Mouse (Mus musculus): ENCODE measurements around the gene Daam2. TPM values are rescaled to one million over a fixed set of nuclear protein-coding genes. Genes with fewer than 3 reads are reported as not detected.
A peak's percentile ranks its signal among the peaks of the same experiment; 100 is the strongest.

The Daam2 gene
- polyA plus RNA-seq, 1 experiment, result 1.2 TPM

- Histone ChIP-seq H3K4me3 (ENCODE audit: insufficient read depth, low read depth, low read length) (no peak overlapping the region), H3K27ac (replicated peaks; ENCODE audit: low read depth, low read length) (no peak overlapping the region), H3K4me1 (ENCODE audit: control insufficient read depth, insufficient read depth, insufficient read length, low read length) (no peaks in the 10 kb centered on the region)
Measured at GRCm38 (mm10) chr17:49551465-49551864, 12.7 kb downstream of the Daam2 start.

- no peak overlapping the region for H3K4me3 ChIP-seq (ENCODE audit: insufficient read depth, low read depth, low read length)
- H3K4me1 ChIP-seq (ENCODE audit: control insufficient read depth, insufficient read depth, insufficient read length, low read length), result no peaks in the 10 kb centered on the region
- no peak overlapping the region for H3K27ac ChIP-seq (replicated peaks; ENCODE audit: low read depth, low read length)
Measured at GRCm38 (mm10) chr17:49545997-49546396, 18.1 kb downstream of the Daam2 start.

GRCm38 (mm10) chr17:49545424-49545823 is 18.7 kb downstream of the Daam2 start:
- H3K27ac ChIP-seq (replicated peaks; ENCODE audit: low read depth, low read length), result no peak overlapping the region
- H3K4me3 ChIP-seq (ENCODE audit: insufficient read depth, low read depth, low read length), result no peak overlapping the region
- no peaks in the 10 kb centered on the region for H3K4me1 ChIP-seq (ENCODE audit: control insufficient read depth, insufficient read depth, insufficient read length, low read length)

GRCm38 (mm10) chr17:49544561-49544960 is 19.6 kb downstream of the Daam2 start:
- Histone ChIP-seq H3K4me1 (ENCODE audit: control insufficient read depth, insufficient read depth, insufficient read length, low read length) (no peaks in the 10 kb centered on the region), H3K27ac (replicated peaks; ENCODE audit: low read depth, low read length) (no peak overlapping the region), H3K4me3 (ENCODE audit: insufficient read depth, low read depth, low read length) (no peak overlapping the region)

GRCm38 (mm10) chr17:49540706-49541105 is 23.4 kb downstream of the Daam2 start:
- Histone ChIP-seq H3K4me1 (ENCODE audit: control insufficient read depth, insufficient read depth, insufficient read length, low read length) (no peaks in the 10 kb centered on the region), H3K4me3 (ENCODE audit: insufficient read depth, low read depth, low read length) (no peak overlapping the region), H3K27ac (replicated peaks; ENCODE audit: low read depth, low read length) (no peak overlapping the region)

GRCm38 (mm10) chr17:49539204-49539603 is 24.9 kb downstream of the Daam2 start:
- Histone ChIP-seq H3K27ac (replicated peaks; ENCODE audit: low read depth, low read length) (no peak overlapping the region), H3K4me3 (ENCODE audit: insufficient read depth, low read depth, low read length) (no peak overlapping the region), H3K4me1 (ENCODE audit: control insufficient read depth, insufficient read depth, insufficient read length, low read length) (no peaks in the 10 kb centered on the region)

- no peaks in the 10 kb centered on the region for H3K4me1 ChIP-seq (ENCODE audit: control insufficient read depth, insufficient read depth, insufficient read length, low read length)
- no peak overlapping the region for H3K27ac ChIP-seq (replicated peaks; ENCODE audit: low read depth, low read length)
- no peak overlapping the region for H3K4me3 ChIP-seq (ENCODE audit: insufficient read depth, low read depth, low read length)
Measured at GRCm38 (mm10) chr17:49535580-49535979, 28.6 kb downstream of the Daam2 start.

GRCm38 (mm10) chr17:49534267-49534719 is 29.9 kb downstream of the Daam2 start:
- Histone ChIP-seq H3K4me1 (ENCODE audit: control insufficient read depth, insufficient read depth, insufficient read length, low read length) (no peaks in the 10 kb centered on the region), H3K27ac (replicated peaks; ENCODE audit: low read depth, low read length) (no peak overlapping the region), H3K4me3 (ENCODE audit: insufficient read depth, low read depth, low read length) (no peak overlapping the region)

GRCm38 (mm10) chr17:49531661-49532060 is 32.5 kb downstream of the Daam2 start:
- no peak overlapping the region for H3K27ac ChIP-seq (replicated peaks; ENCODE audit: low read depth, low read length)
- no peak overlapping the region for H3K4me3 ChIP-seq (ENCODE audit: insufficient read depth, low read depth, low read length)
- H3K4me1 ChIP-seq (ENCODE audit: control insufficient read depth, insufficient read depth, insufficient read length, low read length), result no peaks in the 10 kb centered on the region

- H3K4me1 ChIP-seq (ENCODE audit: control insufficient read depth, insufficient read depth, insufficient read length, low read length), result no peaks in the 10 kb centered on the region
- no peak overlapping the region for H3K27ac ChIP-seq (replicated peaks; ENCODE audit: low read depth, low read length)
- H3K4me3 ChIP-seq (ENCODE audit: insufficient read depth, low read depth, low read length), result no peak overlapping the region
Measured at GRCm38 (mm10) chr17:49530215-49530614, 33.9 kb downstream of the Daam2 start.

GRCm38 (mm10) chr17:49528503-49529205 is 35.5 kb downstream of the Daam2 start:
- no peak overlapping the region; the same call in 1 of the 2 replicates for H3K27ac ChIP-seq (replicated peaks; ENCODE audit: low read depth, low read length)
- H3K4me1 ChIP-seq (ENCODE audit: control insufficient read depth, insufficient read depth, insufficient read length, low read length), result no peaks in the 10 kb centered on the region
- H3K4me3 ChIP-seq (ENCODE audit: insufficient read depth, low read depth, low read length), result peak overlapping the region; percentile 24

- Histone ChIP-seq H3K4me1 (ENCODE audit: control insufficient read depth, insufficient read depth, insufficient read length, low read length) (no peaks in the 10 kb centered on the region), H3K4me3 (ENCODE audit: insufficient read depth, low read depth, low read length) (no peak overlapping the region), H3K27ac (replicated peaks; ENCODE audit: low read depth, low read length) (no peak overlapping the region; the same call in 1 of the 2 replicates)
Measured at GRCm38 (mm10) chr17:49528033-49528432, 36.1 kb downstream of the Daam2 start.

- H3K4me3 ChIP-seq (ENCODE audit: insufficient read depth, low read depth, low read length), result no peak overlapping the region
- no peak overlapping the region for H3K27ac ChIP-seq (replicated peaks; ENCODE audit: low read depth, low read length)
- H3K4me1 ChIP-seq (ENCODE audit: control insufficient read depth, insufficient read depth, insufficient read length, low read length), result no peaks in the 10 kb centered on the region
Measured at GRCm38 (mm10) chr17:49526566-49526965, 37.6 kb downstream of the Daam2 start.

GRCm38 (mm10) chr17:49525911-49526310 is 38.2 kb downstream of the Daam2 start:
- H3K4me1 ChIP-seq (ENCODE audit: control insufficient read depth, insufficient read depth, insufficient read length, low read length), result no peaks in the 10 kb centered on the region
- H3K27ac ChIP-seq (replicated peaks; ENCODE audit: low read depth, low read length), result no peak overlapping the region
- H3K4me3 ChIP-seq (ENCODE audit: insufficient read depth, low read depth, low read length), result no peak overlapping the region

- no peak overlapping the region for H3K27ac ChIP-seq (replicated peaks; ENCODE audit: low read depth, low read length)
- no peaks in the 10 kb centered on the region for H3K4me1 ChIP-seq (ENCODE audit: control insufficient read depth, insufficient read depth, insufficient read length, low read length)
- no peak overlapping the region for H3K4me3 ChIP-seq (ENCODE audit: insufficient read depth, low read depth, low read length)
Measured at GRCm38 (mm10) chr17:49524584-49524983, 39.6 kb downstream of the Daam2 start.

GRCm38 (mm10) chr17:49522435-49522834 is 41.7 kb downstream of the Daam2 start:
- Histone ChIP-seq H3K27ac (replicated peaks; ENCODE audit: low read depth, low read length) (no peak overlapping the region), H3K4me3 (ENCODE audit: insufficient read depth, low read depth, low read length) (no peak overlapping the region), H3K4me1 (ENCODE audit: control insufficient read depth, insufficient read depth, insufficient read length, low read length) (no peaks in the 10 kb centered on the region)
